Mouse (Mus musculus): ENCODE measurements around the gene Plcd3. TPM values are rescaled to one million over a fixed set of nuclear protein-coding genes. Genes with fewer than 3 reads are reported as not detected.

Gene Plcd3
- total and polyA plus RNA-seq, 3 experiments, result 2.0 to 2.6 TPM; not detected in 1

GRCm38 (mm10) chr11:103131701-103132575 is 30.5 kb upstream of the Plcd3 start, which contains the start of gene Hexim2:
Gene Hexim2, plus strand, starts transcription at chr11:103132429.
- Histone ChIP-seq H3K4me1 (ENCODE audit: control insufficient read depth in 1 of 2, insufficient read depth in 2 of 2, low read length in 2 of 2) (peaks cover 22 to 30% of the 10 kb centered on the region in 2 experiments), H3K9me3 (replicated peaks; ENCODE audit: insufficient read depth, low read length) (no peaks in the 10 kb centered on the region), H3K79me2 (ENCODE audit: control insufficient read depth, insufficient read depth, low read length, poor library complexity) (peaks cover 20% of the 10 kb centered on the region), H3K27ac (ENCODE audit: control insufficient read depth, low read depth, low read length) (peak within 1 kb of the TSS; percentile 81), H3K9ac (ENCODE audit: control insufficient read depth, low read depth, low read length, poor library complexity, severe bottlenecking) (peak within 1 kb of the TSS; percentile 98), H3K4me3 (ENCODE audit: control insufficient read depth in 1 of 2, insufficient read depth in 1 of 2, low read depth in 2 of 2, low read length in 2 of 2) (peak within 1 kb of the TSS; percentile 95 to 97), H3K36me3 (ENCODE audit: control insufficient read depth in 1 of 2, insufficient read depth in 2 of 2, low read length in 2 of 2) (peaks cover 0 to 43% of the 10 kb centered on the region in 2 experiments; a peak in 2 of 4 replicates), H3K27me3 (ENCODE audit: control insufficient read depth in 1 of 2, insufficient read depth in 2 of 2, low read length in 2 of 2) (no peaks in the 10 kb centered on the region)
- TF ChIP-seq MAX (IDR thresholded peaks at IDR 0.05; ENCODE audit: low read length), result no peak; the same call in none of the 2 replicates
- 0 out of 2 replicates have a peak, but pooled peaks have one; percentile 23 for TF ChIP-seq MEF2A (IDR thresholded peaks at IDR 0.05; ENCODE audit: extremely low read depth, insufficient replicate concordance, low read depth, low read length, poor library complexity, severe bottlenecking)
- peak; percentile 33; the same call in 1 of the 2 replicates for TF ChIP-seq ZNF384 (IDR thresholded peaks at IDR 0.05; ENCODE audit: low read depth, low read length)
- TF ChIP-seq TAL1 (IDR thresholded peaks at IDR 0.05; ENCODE audit: low read length), result no peak
- TF ChIP-seq ETS1 (IDR thresholded peaks at IDR 0.05; ENCODE audit: low read depth, low read length), result peak; percentile 7; the same call in 1 of the 2 replicates
- peak; percentile 17; the same call in 1 of the 2 replicates for TF ChIP-seq SIN3A (IDR thresholded peaks at IDR 0.05; ENCODE audit: low read length)
- TF ChIP-seq MYB (IDR thresholded peaks at IDR 0.05; ENCODE audit: low read depth, low read length), result no peak
- TF ChIP-seq TBP (IDR thresholded peaks at IDR 0.05; ENCODE audit: low read depth, low read length), result 0 out of 2 replicates have a peak, but pooled peaks have one; percentile 33
- peak; percentile 76 for DNase-seq (ENCODE audit: low read depth, low spot score)

GRCm38 (mm10) chr11:103120315-103120714 is 18.9 kb upstream of the Plcd3 start:
- peaks cover 0 to 7% of the 10 kb centered on the region in 2 experiments; a peak in 2 of 4 replicates for H3K36me3 ChIP-seq (ENCODE audit: control insufficient read depth in 1 of 2, insufficient read depth in 2 of 2, low read length in 2 of 2)
- peaks cover 0 to 3% of the 10 kb centered on the region in 2 experiments; a peak in 2 of 4 replicates for H3K4me1 ChIP-seq (ENCODE audit: control insufficient read depth in 1 of 2, insufficient read depth in 2 of 2, low read length in 2 of 2)
- H3K27ac ChIP-seq (ENCODE audit: control insufficient read depth, low read depth, low read length), result no peak overlapping the region
- H3K4me3 ChIP-seq (ENCODE audit: control insufficient read depth in 1 of 2, insufficient read depth in 1 of 2, low read depth in 2 of 2, low read length in 2 of 2), result no peak overlapping the region
- peaks cover 19% of the 10 kb centered on the region for H3K79me2 ChIP-seq (ENCODE audit: control insufficient read depth, insufficient read depth, low read length, poor library complexity)
- no peaks in the 10 kb centered on the region for H3K27me3 ChIP-seq (ENCODE audit: control insufficient read depth in 1 of 2, insufficient read depth in 2 of 2, low read length in 2 of 2)
- H3K9ac ChIP-seq (ENCODE audit: control insufficient read depth, low read depth, low read length, poor library complexity, severe bottlenecking), result no peak overlapping the region
- TF ChIP-seq BHLHE40 (IDR thresholded peaks at IDR 0.05; ENCODE audit: borderline replicate concordance, low read depth, low read length) (no peak), CHD2 (IDR thresholded peaks at IDR 0.05; ENCODE audit: low read length) (no peak), TCF12 (IDR thresholded peaks at IDR 0.05; ENCODE audit: low read depth, low read length) (no peak), USF1 (IDR thresholded peaks at IDR 0.05; ENCODE audit: low read depth, low read length) (no peak), CHD1 (IDR thresholded peaks at IDR 0.05; ENCODE audit: low read depth, low read length) (no peak), KAT2A (conservative IDR thresholded peaks at IDR 0.05; ENCODE audit: low read depth, low read length) (no peak), MAZ (IDR thresholded peaks at IDR 0.05; ENCODE audit: low read depth, low read length) (no peak), USF2 (IDR thresholded peaks at IDR 0.05; ENCODE audit: borderline replicate concordance in 1 of 2, insufficient read depth in 1 of 2, low read depth in 1 of 2, low read length in 2 of 2) (no peak), ZMIZ1 (IDR thresholded peaks at IDR 0.05; ENCODE audit: low read depth, low read length) (no peak), TAL1 (IDR thresholded peaks at IDR 0.05; ENCODE audit: low read length) (no peak)
- no peaks in the 10 kb centered on the region for H3K9me3 ChIP-seq (replicated peaks; ENCODE audit: insufficient read depth, low read length)
- no peak for DNase-seq (ENCODE audit: low read depth, low spot score)
